Mouse (Mus musculus) midbrain, embryonic 12.5 days (tissue): ENCODE measurements at regions not wholly inside any gene's neighbourhood (a gene's known extent, or its start where the extent isn't known, plus 50 kb on each side); places are given as distances from the start of the nearest gene placed in this dataset.
"Not testable (repeated sequence)": the region's sequence is repeated elsewhere in the genome, so short reads cannot be mapped to it uniquely, and the experiment has no call there.

ENCODE experiments used
- ATAC-seq: fragments of 200-750 bp; cut with Nextera tagmentation; 2 replicates; pipeline ENCODE4 v1.8.0; 2017; ENCODE audit warnings: low read depth, moderate TSS enrichment, moderate library complexity; ENCODE audit not compliant: low FRiP score
- H3K27ac ChIP-seq: fragments of 300-500 bp; sonication (generic); replicated peaks from 2 replicates; pipeline ENCODE4 v1.5.1; 2016; ENCODE audit warnings: mild to moderate bottlenecking
- H3K27me3 ChIP-seq: fragments of 300-500 bp; sonication (generic); 2 replicates; pipeline ENCODE4 v1.6.1; 2016; ENCODE audit warnings: mild to moderate bottlenecking
- H3K36me3 ChIP-seq: fragments of 300-500 bp; sonication (generic); 2 replicates; pipeline ENCODE4 v1.6.1; 2016
- H3K4me1 ChIP-seq: fragments of 300-500 bp; sonication (generic); 2 replicates; pipeline ENCODE4 v1.6.1; 2016
- H3K4me2 ChIP-seq: fragments of 300-500 bp; sonication (generic); replicated peaks from 2 replicates; pipeline ENCODE4 v1.6.1; 2016; ENCODE audit warnings: mild to moderate bottlenecking, moderate library complexity
- H3K4me3 ChIP-seq: fragments of 300-500 bp; sonication (generic); 2 replicates; pipeline ENCODE4 v1.5.1; 2016; ENCODE audit warnings: mild to moderate bottlenecking
- H3K9ac ChIP-seq: fragments of 300-500 bp; sonication (generic); replicated peaks from 2 replicates; pipeline ENCODE4 v1.6.1; 2016; ENCODE audit warnings: mild to moderate bottlenecking, moderate library complexity
- H3K9me3 ChIP-seq: fragments of 300-500 bp; sonication (generic); 2 replicates; pipeline ENCODE4 v1.6.1; 2016; ENCODE audit warnings: mild to moderate bottlenecking
- WGBS: fragments of 180-500 bp; shearing (Covaris S2); methylation state at CpG from one replicate; pipeline ENCODE4 v1.1.7; 2016; 5-methylcytosine and 5-hydroxymethylcytosine counted together

DNA sequence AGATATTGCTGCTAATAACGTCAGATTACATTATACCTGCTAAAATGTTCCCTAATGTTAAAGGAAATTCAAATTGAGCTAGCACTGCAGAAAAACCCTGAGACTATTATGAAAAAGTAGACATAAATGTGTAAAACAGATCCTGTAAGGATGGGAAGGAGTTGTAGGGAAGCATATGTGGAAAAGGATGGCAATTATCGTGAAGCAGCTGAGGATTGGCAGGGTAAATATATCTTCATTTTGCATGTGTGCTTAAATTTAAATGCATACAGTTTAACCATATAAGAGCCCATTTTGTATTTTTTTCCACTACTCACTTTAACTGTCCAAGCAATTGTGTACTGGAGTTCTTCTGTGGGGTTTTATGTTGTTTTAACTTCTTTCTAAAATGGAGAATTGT is 1751.9 kb downstream of the Cntnap5b start:
- H3K36me3 ChIP-seq: no peaks in the 10 kb centered on the region
- H3K4me3 ChIP-seq: no peak overlapping the region
- no peaks in the 10 kb centered on the region for H3K4me1 ChIP-seq
- no peak overlapping the region for H3K9ac ChIP-seq
- no peak overlapping the region for H3K4me2 ChIP-seq
- no peaks in the 10 kb centered on the region for H3K9me3 ChIP-seq
- H3K27me3 ChIP-seq: no peaks in the 10 kb centered on the region
- H3K27ac ChIP-seq: no peak overlapping the region
- WGBS: 92% methylated on average over 2 of the region's 2 CpGs
- no peak for ATAC-seq

- WGBS: 59% methylated on average over 3 of the region's 3 CpGs
- H3K9me3 ChIP-seq: no peaks in the 10 kb centered on the region
- H3K27me3 ChIP-seq: no peaks in the 10 kb centered on the region
- no peaks in the 10 kb centered on the region for H3K36me3 ChIP-seq
- H3K4me2 ChIP-seq: no peak overlapping the region
- H3K4me1 ChIP-seq: no peaks in the 10 kb centered on the region
- H3K4me3 ChIP-seq: no peak overlapping the region
- peak; percentile 74 for ATAC-seq
- H3K9ac ChIP-seq: no peak overlapping the region
- H3K27ac ChIP-seq: no peak overlapping the region
Measured at GRCm38 (mm10) chr1:101530001-101530400, 1757.4 kb downstream of the Cntnap5b start.

DNA sequence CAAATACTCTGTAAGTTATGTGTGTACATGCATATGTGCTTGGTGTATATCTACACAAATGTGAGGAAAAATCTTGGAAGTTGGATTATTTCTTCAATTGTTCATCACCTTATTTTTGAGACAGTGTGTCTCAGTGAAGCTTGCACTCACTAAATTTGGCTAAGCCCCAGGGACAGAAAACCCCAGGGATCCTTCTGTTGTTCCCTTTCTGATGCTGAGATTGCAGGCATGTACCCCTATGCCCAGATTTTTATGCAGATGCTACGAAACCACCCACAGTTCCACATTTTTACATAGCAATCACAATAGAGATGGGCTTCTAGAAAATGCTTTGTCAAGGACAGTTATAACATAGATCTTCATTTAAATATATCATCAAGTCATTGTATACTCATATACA is 1799.7 kb downstream of the Cntnap5b start:
- Histone ChIP-seq H3K9me3 (no peaks in the 10 kb centered on the region), H3K27ac (no peak overlapping the region), H3K27me3 (no peaks in the 10 kb centered on the region), H3K4me1 (no peaks in the 10 kb centered on the region), H3K36me3 (no peaks in the 10 kb centered on the region), H3K9ac (no peak overlapping the region), H3K4me3 (no peak overlapping the region), H3K4me2 (no peak overlapping the region)
- ATAC-seq: no peak
- 79% methylated on average over 1 of the region's 1 CpGs for WGBS

- 34% methylated on average over 2 of the region's 2 CpGs for WGBS
- no peaks in the 10 kb centered on the region for H3K9me3 ChIP-seq
- peak; percentile 56; the same call in 1 of the 2 replicates for ATAC-seq
- H3K4me3 ChIP-seq: no peak overlapping the region
- no peak overlapping the region for H3K27ac ChIP-seq
- H3K9ac ChIP-seq: no peak overlapping the region
- no peak overlapping the region for H3K4me2 ChIP-seq
- no peaks in the 10 kb centered on the region for H3K27me3 ChIP-seq
- H3K36me3 ChIP-seq: no peaks in the 10 kb centered on the region
- no peaks in the 10 kb centered on the region for H3K4me1 ChIP-seq
Measured at GRCm38 (mm10) chr1:101585325-101586028, 1812.9 kb downstream of the Cntnap5b start.

GRCm38 (mm10) chr1:101628461-101628860 is 1855.9 kb downstream of the Cntnap5b start:
- Histone ChIP-seq H3K4me3 (no peak overlapping the region), H3K36me3 (no peaks in the 10 kb centered on the region), H3K27ac (no peak overlapping the region), H3K4me1 (no peaks in the 10 kb centered on the region), H3K27me3 (no peaks in the 10 kb centered on the region), H3K9me3 (no peaks in the 10 kb centered on the region), H3K9ac (no peak overlapping the region), H3K4me2 (no peak overlapping the region)
- no peak for ATAC-seq
- 4% methylated on average over 1 of the region's 1 CpGs for WGBS

GRCm38 (mm10) chr1:101629006-101629405 is 1856.4 kb downstream of the Cntnap5b start:
- Histone ChIP-seq H3K9ac (no peak overlapping the region), H3K9me3 (no peaks in the 10 kb centered on the region), H3K36me3 (no peaks in the 10 kb centered on the region), H3K27me3 (no peaks in the 10 kb centered on the region), H3K4me3 (no peak overlapping the region), H3K27ac (no peak overlapping the region), H3K4me1 (no peaks in the 10 kb centered on the region), H3K4me2 (no peak overlapping the region)
- 54% methylated on average over 2 of the region's 2 CpGs for WGBS
- ATAC-seq: no peak

- not testable (repeated sequence) for ATAC-seq, H3K9me3 ChIP-seq
- WGBS: 92% methylated on average over 2 of the region's 2 CpGs
Measured at GRCm38 (mm10) chr1:101664287-101664686, 1891.7 kb downstream of the Cntnap5b start.

DNA sequence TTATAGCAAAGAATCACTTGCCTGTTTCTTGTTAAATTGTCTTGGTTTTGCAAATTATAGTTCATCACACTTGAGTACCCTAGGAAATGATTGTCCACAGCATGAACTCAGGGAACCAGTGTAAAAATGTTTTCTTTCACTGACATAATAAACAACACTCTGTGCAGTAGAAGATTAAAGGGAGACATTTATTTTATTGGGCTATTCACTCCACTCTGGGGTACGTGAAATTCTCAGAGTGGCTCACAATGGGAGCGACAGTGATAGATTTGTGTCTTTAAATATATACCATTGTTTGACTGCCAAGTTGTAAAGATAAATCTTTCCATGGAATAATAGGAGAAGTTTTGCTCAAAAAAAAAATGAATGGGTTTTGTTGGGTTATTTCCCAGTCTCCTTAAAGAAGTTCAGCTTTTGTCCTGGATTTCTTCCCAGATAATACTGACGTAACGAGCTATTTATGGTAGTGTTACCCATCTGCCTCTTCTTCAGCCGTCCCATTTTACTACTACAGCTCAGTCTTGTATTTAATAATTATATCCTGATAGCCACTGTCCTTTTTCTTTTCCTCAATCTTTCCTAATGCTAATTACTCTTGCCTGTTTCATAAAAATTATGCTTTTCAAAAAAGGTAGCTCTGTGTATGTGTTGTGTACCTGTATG is 1911.3 kb downstream of the Cntnap5b start:
- Histone ChIP-seq H3K9ac (no peak overlapping the region), H3K36me3 (no peaks in the 10 kb centered on the region), H3K27ac (no peak overlapping the region), H3K4me2 (no peak overlapping the region), H3K9me3 (no peaks in the 10 kb centered on the region), H3K4me3 (no peak overlapping the region), H3K27me3 (no peaks in the 10 kb centered on the region), H3K4me1 (no peaks in the 10 kb centered on the region)
- no peak for ATAC-seq
- 76% methylated on average over 5 of the region's 5 CpGs for WGBS

More at GRCm38 (mm10) chr1:101664287-101664686, 1891.7 kb downstream of the Cntnap5b start:
- H3K4me1 ChIP-seq, H3K27me3 ChIP-seq, H3K4me2 ChIP-seq, H3K4me3 ChIP-seq, H3K9ac ChIP-seq, H3K36me3 ChIP-seq, H3K27ac ChIP-seq: not testable (repeated sequence)

GRCm38 (mm10) chr1:101684983-101685382 is 1912.4 kb downstream of the Cntnap5b start:
- no peak for ATAC-seq
- H3K4me2 ChIP-seq: no peak overlapping the region
- H3K4me1 ChIP-seq: no peaks in the 10 kb centered on the region
- H3K9ac ChIP-seq: no peak overlapping the region
- no peaks in the 10 kb centered on the region for H3K9me3 ChIP-seq
- H3K36me3 ChIP-seq: no peaks in the 10 kb centered on the region
- H3K27me3 ChIP-seq: no peaks in the 10 kb centered on the region
- H3K27ac ChIP-seq: no peak overlapping the region
- H3K4me3 ChIP-seq: no peak overlapping the region
